17 mouse cellular contexts compared by ENCODE assay signal in genomic region chr1:19927192-19927591, GRCm38 (mm10).
"Had no signal": no experiment of that assay in that cellular context is flagged by ENCODE, and none has a peak within 500 bp of the region (broad histone marks: within the 10 kb centered on the region; RNA-seq: fewer than 3 reads in every experiment).

No protein-coding gene starts in this region.

- H3K4me3 ChIP-seq: limb, embryonic 12.5 days; limb, embryonic 15.5 days; stomach, embryonic 15.5 days had no signal

- H3K9me3 ChIP-seq: limb, embryonic 12.5 days; limb, embryonic 15.5 days; stomach, embryonic 15.5 days had no signal

- H3K4me2 ChIP-seq: limb, embryonic 12.5 days; limb, embryonic 15.5 days; liver, embryonic 11.5 days; lung, embryonic 14.5 days; midbrain, embryonic 11.5 days; stomach, embryonic 15.5 days had no signal

- DNase-seq: kidney, adult 2 months; kidney, postnatal 25 days; liver, postnatal 0 days; lung, embryonic 14.5 days; lung, postnatal 36 days; right cerebral cortex, postnatal 25 days; spleen, adult 18-20 months; thymus, postnatal 25 days had no signal

- H3K4me1 ChIP-seq: limb, embryonic 12.5 days; limb, embryonic 15.5 days; stomach, embryonic 15.5 days had no signal

- H3K36me3 ChIP-seq: limb, embryonic 12.5 days; limb, embryonic 15.5 days; stomach, embryonic 15.5 days had no signal

- H3K27ac ChIP-seq: kidney, postnatal 0 days; limb, embryonic 12.5 days; limb, embryonic 15.5 days; liver, embryonic 14.5 days; stomach, embryonic 15.5 days had no signal

- H3K27me3 ChIP-seq: limb, embryonic 12.5 days; limb, embryonic 15.5 days; stomach, embryonic 15.5 days had no signal

- H3K9ac ChIP-seq: limb, embryonic 12.5 days; limb, embryonic 15.5 days; liver, embryonic 14.5 days; liver, postnatal 0 days; lung, embryonic 14.5 days; stomach, embryonic 15.5 days had no signal

- ATAC-seq: intestine, postnatal 0 days; liver, postnatal 0 days; lung, postnatal 0 days had no signal
